Mouse (Mus musculus): Measurements from ENCODE around the gene Trim29.

- no peak for TF ChIP-seq POLR2A (IDR thresholded peaks at IDR 0.05; ENCODE audit: low read depth, low read length)
- TF ChIP-seq CTCF (IDR thresholded peaks at IDR 0.05; ENCODE audit: extremely low read depth, insufficient read length, insufficient replicate concordance, low read depth, low read length), result no peak
Measured at GRCm38 (mm10) chr9:43312190-43312589, 1.5 kb downstream of the Trim29 start.
